Mouse (Mus musculus) thymus, adult 2 months (tissue): ENCODE results near the gene Ttf1.

Source experiments
- CTCF ChIP-seq: fragments of 200-500 bp; IDR thresholded peaks from 2 replicates; pipeline ENCODE4 v1.5.1; 2012; ENCODE audit warnings: mild to moderate bottlenecking, control low read depth, low read length, moderate library complexity, borderline replicate concordance; ENCODE audit not compliant: control insufficient read depth, poor library complexity, insufficient read depth; ENCODE audit errors: extremely low read depth
- POLR2A ChIP-seq: fragments of 200-500 bp; IDR thresholded peaks from 2 replicates; pipeline ENCODE4 v1.6.1; 2012; ENCODE audit warnings: mild to moderate bottlenecking, low read length, control low read depth, moderate library complexity; ENCODE audit not compliant: control insufficient read depth, poor library complexity, insufficient read depth; ENCODE audit errors: extremely low read depth

GRCm38 (mm10) chr2:29124936-29125701 lies 65.1 kb downstream of the Ttf1 start:
- TF ChIP-seq CTCF (peak; percentile 69; the same call in 1 of the 2 replicates), POLR2A (peak; percentile 49; the same call in 1 of the 2 replicates)
